Mouse (Mus musculus) heart, embryonic 10.5 days (tissue): Measurements from ENCODE around the gene Tfam. TPM values are rescaled to one million over a fixed set of nuclear protein-coding genes. Genes with fewer than 3 reads are reported as not detected.

Experiments used
- DNase-seq: peaks from one replicate; pipeline ENCODE4 v3.0.0-alpha.2; 2017; ENCODE audit warnings: low spot score
- H3K27ac ChIP-seq: fragments of 300-500 bp; sonication (generic); 2 replicates; pipeline ENCODE4 v1.5.1; 2016; ENCODE audit warnings: mild to moderate bottlenecking
- H3K27me3 ChIP-seq: fragments of 300-500 bp; sonication (generic); 2 replicates; pipeline ENCODE4 v1.6.1; 2016; ENCODE audit warnings: mild to moderate bottlenecking; ENCODE audit not compliant: poor library complexity, insufficient read depth, severe bottlenecking
- H3K36me3 ChIP-seq: fragments of 300-500 bp; sonication (generic); 2 replicates; pipeline ENCODE4 v1.6.1; 2016; ENCODE audit warnings: mild to moderate bottlenecking, moderate library complexity
- H3K4me1 ChIP-seq: fragments of 300-500 bp; sonication (generic); 2 replicates; pipeline ENCODE4 v1.6.1; 2016; ENCODE audit warnings: mild to moderate bottlenecking
- H3K4me3 ChIP-seq: fragments of 300-500 bp; sonication (generic); 2 replicates; pipeline ENCODE4 v1.5.1; 2016; ENCODE audit warnings: mild to moderate bottlenecking, moderate library complexity
- H3K9me3 ChIP-seq: fragments of 300-500 bp; sonication (generic); 2 replicates; pipeline ENCODE4 v1.6.1; 2016; ENCODE audit warnings: mild to moderate bottlenecking, moderate library complexity
- WGBS: fragments of 180-500 bp; shearing (Covaris S2); methylation state at CpG from one replicate; pipeline ENCODE4 v1.1.7; 2016; 5-methylcytosine and 5-hydroxymethylcytosine counted together
- polyA plus RNA-seq: library from polyadenylated mRNA; unstranded; fragments of >200 nt; fragmentation: Nextera tagmentation; extraction: Ambion mirVana; gene quantifications from 2 replicates; pipeline ENCODE4 v1.2.1, GENCODE M21; 2016

Tfam gene
- polyA plus RNA-seq, 1 experiment from 2014 or later: 78.1 TPM

GRCm38 (mm10) chr10:71215996-71216395, 22.1 kb downstream of the Tfam start:
- Histone ChIP-seq H3K36me3 (no peaks in the 10 kb centered on the region), H3K27ac (no peak overlapping the region), H3K9me3 (no peaks in the 10 kb centered on the region), H3K27me3 (no peaks in the 10 kb centered on the region), H3K4me1 (peaks cover 22% of the 10 kb centered on the region; the same call in 1 of the 2 replicates), H3K4me3 (no peak overlapping the region)
- WGBS: 74% methylated on average over 9 of the region's 9 CpGs
- DNase-seq: no peak

GRCm38 (mm10) chr10:71201512-71201911, 36.6 kb downstream of the Tfam start:
- Histone ChIP-seq H3K4me1 (no peaks in the 10 kb centered on the region), H3K27me3 (no peaks in the 10 kb centered on the region), H3K27ac (no peak overlapping the region), H3K9me3 (no peaks in the 10 kb centered on the region), H3K36me3 (no peaks in the 10 kb centered on the region), H3K4me3 (no peak overlapping the region)
- 96% methylated on average over 2 of the region's 2 CpGs for WGBS
- no peak for DNase-seq

DNA sequence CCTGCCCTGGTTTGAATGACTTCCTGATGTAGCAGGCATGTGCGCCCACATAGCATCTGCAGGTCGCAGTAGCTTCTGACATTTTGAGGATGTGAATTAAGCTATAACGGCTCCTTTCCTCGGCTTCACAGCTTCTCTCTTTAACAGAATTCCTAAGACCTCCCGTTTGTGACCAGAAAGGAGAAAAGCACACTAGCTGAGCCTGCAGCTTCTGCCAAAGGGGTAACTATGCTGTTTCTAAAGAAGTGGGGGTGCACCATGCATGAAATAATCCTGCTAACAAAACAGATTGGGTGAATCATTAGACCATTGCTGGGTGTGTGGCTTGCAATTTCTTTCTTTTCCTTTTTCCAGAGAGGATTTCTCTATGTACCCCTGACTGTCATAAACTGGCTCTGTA, 37.1 kb downstream of the Tfam start:
- Histone ChIP-seq H3K4me1 (no peaks in the 10 kb centered on the region), H3K4me3 (no peak overlapping the region), H3K27ac (no peak overlapping the region), H3K9me3 (no peaks in the 10 kb centered on the region), H3K36me3 (no peaks in the 10 kb centered on the region), H3K27me3 (no peaks in the 10 kb centered on the region)
- no peak for DNase-seq
- 68% methylated on average over 5 of the region's 5 CpGs for WGBS

GRCm38 (mm10) chr10:71198676-71199075, 39.4 kb downstream of the Tfam start:
- DNase-seq: no peak
- Histone ChIP-seq H3K27ac (no peak overlapping the region), H3K4me1 (peaks cover 3% of the 10 kb centered on the region; the same call in 1 of the 2 replicates), H3K4me3 (no peak overlapping the region), H3K9me3 (no peaks in the 10 kb centered on the region), H3K27me3 (no peaks in the 10 kb centered on the region), H3K36me3 (no peaks in the 10 kb centered on the region)
- WGBS: 83% methylated on average over 8 of the region's 8 CpGs

GRCm38 (mm10) chr10:71197036-71197785, 40.9 kb downstream of the Tfam start:
- Histone ChIP-seq H3K27me3 (no peaks in the 10 kb centered on the region), H3K36me3 (no peaks in the 10 kb centered on the region), H3K27ac (no peak overlapping the region), H3K9me3 (no peaks in the 10 kb centered on the region), H3K4me3 (no peak overlapping the region), H3K4me1 (peaks cover 15% of the 10 kb centered on the region)
- no peak for DNase-seq
- WGBS: 53% methylated on average over 14 of the region's 14 CpGs

DNA sequence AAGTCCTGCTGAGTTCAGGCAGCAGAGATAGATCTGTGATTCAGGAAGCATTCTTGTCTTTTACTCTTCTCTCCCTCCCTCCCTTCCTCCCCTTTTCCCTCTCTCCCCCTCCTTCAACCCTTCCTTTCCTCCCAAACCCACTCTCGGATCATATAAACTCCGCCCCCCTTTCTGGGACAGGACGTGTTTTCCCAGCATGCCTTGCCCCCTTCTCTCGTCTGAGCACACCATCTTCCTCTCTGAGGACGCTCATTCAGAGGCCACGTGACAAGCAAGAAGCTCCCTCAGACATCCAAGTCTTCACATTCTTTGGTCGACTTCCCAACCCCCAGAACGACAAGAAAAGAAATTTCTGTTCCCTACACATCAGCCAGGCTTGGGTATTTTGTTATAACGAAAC, 42.6 kb downstream of the Tfam start:
- Histone ChIP-seq H3K9me3 (no peaks in the 10 kb centered on the region), H3K4me1 (peaks cover 15% of the 10 kb centered on the region), H3K27me3 (no peaks in the 10 kb centered on the region), H3K27ac (peak overlapping the region; percentile 42; the same call in 1 of the 2 replicates), H3K36me3 (no peaks in the 10 kb centered on the region), H3K4me3 (no peak overlapping the region)
- WGBS: 45% methylated on average over 9 of the region's 9 CpGs
- no peak for DNase-seq

- Histone ChIP-seq H3K27ac (peak overlapping the region; percentile 29; the same call in 1 of the 2 replicates), H3K27me3 (no peaks in the 10 kb centered on the region), H3K36me3 (no peaks in the 10 kb centered on the region), H3K4me3 (no peak overlapping the region), H3K4me1 (peaks cover 15% of the 10 kb centered on the region), H3K9me3 (no peaks in the 10 kb centered on the region)
- WGBS: 74% methylated on average over 7 of the region's 7 CpGs
- no peak for DNase-seq
Observed at GRCm38 (mm10) chr10:71194713-71195112, 43.4 kb downstream of the Tfam start.

DNA sequence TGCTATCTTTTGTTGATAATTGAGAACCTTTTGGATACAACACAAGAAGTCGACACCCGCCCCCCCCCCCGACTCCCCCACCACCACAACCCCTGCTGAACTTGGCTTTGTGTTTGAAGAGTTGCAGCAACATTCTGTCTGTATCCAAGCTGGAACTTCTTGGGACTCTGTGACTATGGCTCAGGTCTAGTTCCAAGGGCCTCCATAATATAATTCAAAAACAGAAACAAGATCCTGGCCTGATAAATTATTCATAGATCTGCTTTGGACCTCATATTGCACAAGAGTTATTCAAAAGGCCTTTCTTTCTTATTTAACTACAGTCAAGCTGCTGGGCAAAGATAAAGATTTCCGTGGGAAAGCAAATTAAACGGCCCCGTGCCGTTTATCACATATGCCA, 44.8 kb downstream of the Tfam start:
- WGBS: 48% methylated on average over 7 of the region's 7 CpGs
- peaks cover 15% of the 10 kb centered on the region for H3K4me1 ChIP-seq
- no peaks in the 10 kb centered on the region for H3K36me3 ChIP-seq
- no peak overlapping the region for H3K4me3 ChIP-seq
- no peak for DNase-seq
- H3K27me3 ChIP-seq: no peaks in the 10 kb centered on the region
- no peaks in the 10 kb centered on the region for H3K9me3 ChIP-seq
- H3K27ac ChIP-seq: peak overlapping the region; percentile 70; the same call in 1 of the 2 replicates

- H3K4me3 ChIP-seq: peak overlapping the region; percentile 15; the same call in 1 of the 2 replicates
- no peak for DNase-seq
- WGBS: 28% methylated on average over 11 of the region's 11 CpGs
Observed at GRCm38 (mm10) chr10:71192886-71193285, 45.2 kb downstream of the Tfam start.

GRCm38 (mm10) chr10:71188681-71189080, 49.4 kb downstream of the Tfam start:
- 86% methylated on average over 4 of the region's 4 CpGs for WGBS
- Histone ChIP-seq H3K36me3 (no peaks in the 10 kb centered on the region), H3K27me3 (no peaks in the 10 kb centered on the region), H3K4me1 (peaks cover 14% of the 10 kb centered on the region), H3K9me3 (no peaks in the 10 kb centered on the region), H3K27ac (no peak overlapping the region), H3K4me3 (no peak overlapping the region)
- DNase-seq: no peak

More at GRCm38 (mm10) chr10:71192886-71193285, 45.2 kb downstream of the Tfam start:
- Histone ChIP-seq H3K27ac (peak overlapping the region; percentile 70), H3K36me3 (no peaks in the 10 kb centered on the region), H3K9me3 (no peaks in the 10 kb centered on the region), H3K27me3 (no peaks in the 10 kb centered on the region), H3K4me1 (peaks cover 15% of the 10 kb centered on the region)

DNA sequence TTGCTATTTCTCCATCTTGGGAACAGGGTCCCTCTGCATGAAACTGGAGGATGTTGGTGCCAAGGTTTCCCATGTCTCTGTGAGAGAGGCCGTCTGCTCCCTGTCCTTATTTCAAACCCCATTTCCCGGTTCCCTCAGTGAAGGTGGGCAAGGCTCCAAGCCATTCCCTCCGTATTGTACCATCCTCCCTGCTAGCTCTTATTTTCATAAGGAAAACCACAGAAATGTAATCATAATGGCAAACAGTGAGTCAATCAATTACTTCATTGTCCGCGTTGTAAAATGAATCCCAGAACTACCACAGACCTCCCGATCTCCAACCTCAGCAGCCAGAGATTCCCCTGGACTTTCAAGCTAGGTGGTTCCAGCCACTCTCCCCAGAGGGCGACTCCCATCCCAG, 53.0 kb downstream of the Tfam start:
- H3K36me3 ChIP-seq: no peaks in the 10 kb centered on the region

GRCm38 (mm10) chr10:71183339-71184031, 54.6 kb downstream of the Tfam start:
- peaks cover 7% of the 10 kb centered on the region; the same call in 1 of the 2 replicates for H3K4me1 ChIP-seq
- H3K4me3 ChIP-seq: no peak overlapping the region
- no peaks in the 10 kb centered on the region for H3K9me3 ChIP-seq
- 33% methylated on average over 7 of the region's 7 CpGs for WGBS
- H3K27ac ChIP-seq: no peak overlapping the region
- no peaks in the 10 kb centered on the region for H3K27me3 ChIP-seq
- DNase-seq: no peak
- H3K36me3 ChIP-seq: no peaks in the 10 kb centered on the region

More for the DNA sequence above, 53.0 kb downstream of the Tfam start:
- DNase-seq: no peak
- Histone ChIP-seq H3K27me3 (no peaks in the 10 kb centered on the region), H3K4me3 (no peak overlapping the region), H3K4me1 (peaks cover 7% of the 10 kb centered on the region; the same call in 1 of the 2 replicates), H3K9me3 (no peaks in the 10 kb centered on the region), H3K27ac (no peak overlapping the region)
- WGBS: 88% methylated on average over 7 of the region's 7 CpGs

- Histone ChIP-seq H3K4me1 (peaks cover 7% of the 10 kb centered on the region; the same call in 1 of the 2 replicates), H3K9me3 (no peaks in the 10 kb centered on the region), H3K4me3 (no peak overlapping the region), H3K27me3 (no peaks in the 10 kb centered on the region), H3K27ac (no peak overlapping the region), H3K36me3 (no peaks in the 10 kb centered on the region)
- DNase-seq: no peak
- 88% methylated on average over 4 of the region's 4 CpGs for WGBS
Observed at GRCm38 (mm10) chr10:71181931-71182330, 56.1 kb downstream of the Tfam start.
